In genomic region chr8:88009878-88010277, GRCm38 (mm10) we compare ENCODE assay signal across 11 mouse cellular contexts. TPM values are rescaled to one million over a fixed set of nuclear protein-coding genes. Genes with fewer than 3 reads are reported as not detected.
DNase-seq lines count a peak whose midpoint lies in the region; ATAC-seq and TF ChIP-seq lines count a peak whose summit lies in the region.
"Had no signal": no experiment of that assay in that cellular context is flagged by ENCODE, and none has a peak within 500 bp of the region (broad histone marks: within the 10 kb centered on the region; RNA-seq: fewer than 3 reads in every experiment).

No protein-coding gene starts in this region.

- H3K27ac ChIP-seq in forebrain, embryonic 10.5 days: peak overlapping the region; percentile 51; the same call in 1 of the 2 replicates
- H3K27ac ChIP-seq in forebrain, embryonic 13.5 days: no peak overlapping the region
- H3K27ac ChIP-seq in hindbrain, embryonic 10.5 days: peak overlapping the region; percentile 64
- no peak overlapping the region for H3K27ac ChIP-seq in hindbrain, embryonic 11.5 days (ENCODE audit: low read depth, low read length)
- H3K27ac ChIP-seq in lung, embryonic 16.5 days (ENCODE audit: low read length): peak overlapping the region; percentile 32; the same call in 1 of the 2 replicates
- H3K27ac ChIP-seq in lung, postnatal 0 days (ENCODE audit: low read length): no peak overlapping the region
- H3K27ac ChIP-seq in limb, embryonic 10.5 days: peak overlapping the region; percentile 76
- H3K27ac ChIP-seq: hindbrain, embryonic 15.5 days had no signal

- H3K27me3 ChIP-seq in forebrain, embryonic 10.5 days (ENCODE audit: poor library complexity, severe bottlenecking): peaks cover 9% of the 10 kb centered on the region; the same call in 1 of the 2 replicates
- no peaks in the 10 kb centered on the region for H3K27me3 ChIP-seq in forebrain, embryonic 13.5 days
- H3K27me3 ChIP-seq in hindbrain, embryonic 10.5 days (ENCODE audit: insufficient read depth, poor library complexity, severe bottlenecking): 0 out of 2 replicates have a peak, but pooled peaks cover 3% of the 10 kb centered on the region
- no peaks in the 10 kb centered on the region for H3K27me3 ChIP-seq in hindbrain, embryonic 11.5 days (ENCODE audit: control insufficient read depth, insufficient read depth, low read length)
- no peaks in the 10 kb centered on the region for H3K27me3 ChIP-seq in lung, embryonic 16.5 days (ENCODE audit: control insufficient read depth, insufficient read depth, low read depth, low read length)
- H3K27me3 ChIP-seq in lung, postnatal 0 days (replicated peaks; ENCODE audit: insufficient read depth, low read length): no peaks in the 10 kb centered on the region
- H3K27me3 ChIP-seq in limb, embryonic 10.5 days (ENCODE audit: low read depth, poor library complexity, severe bottlenecking): 0 out of 2 replicates have a peak, but pooled peaks cover 6% of the 10 kb centered on the region
- H3K27me3 ChIP-seq: hindbrain, embryonic 15.5 days had no signal

- WGBS in forebrain, embryonic 10.5 days: 63% methylated on average over 3 of the region's 3 CpGs
- WGBS in forebrain, embryonic 13.5 days: 76% methylated on average over 3 of the region's 3 CpGs
- WGBS in hindbrain, embryonic 10.5 days: 58% methylated on average over 3 of the region's 3 CpGs
- 66% methylated on average over 3 of the region's 3 CpGs for WGBS in hindbrain, embryonic 11.5 days
- 47% methylated on average over 3 of the region's 3 CpGs for WGBS in lung, embryonic 16.5 days
- WGBS in lung, postnatal 0 days: 45% methylated on average over 3 of the region's 3 CpGs
- WGBS in limb, embryonic 10.5 days: 62% methylated on average over 3 of the region's 3 CpGs

- peaks cover 19% of the 10 kb centered on the region for H3K4me1 ChIP-seq in forebrain, embryonic 10.5 days
- peaks cover 11% of the 10 kb centered on the region; the same call in 1 of the 2 replicates for H3K4me1 ChIP-seq in forebrain, embryonic 13.5 days
- H3K4me1 ChIP-seq in hindbrain, embryonic 10.5 days (replicated peaks): peaks cover 18% of the 10 kb centered on the region
- H3K4me1 ChIP-seq in hindbrain, embryonic 11.5 days (replicated peaks; ENCODE audit: control insufficient read depth, insufficient read depth, low read length): no peaks in the 10 kb centered on the region
- 0 out of 2 replicates have a peak, but pooled peaks cover 4% of the 10 kb centered on the region for H3K4me1 ChIP-seq in lung, embryonic 16.5 days (replicated peaks; ENCODE audit: control insufficient read depth, insufficient read depth, low read length)
- H3K4me1 ChIP-seq in lung, postnatal 0 days (ENCODE audit: insufficient read depth, low read depth, low read length): no peaks in the 10 kb centered on the region
- peaks cover 23% of the 10 kb centered on the region for H3K4me1 ChIP-seq in limb, embryonic 10.5 days

- H3K9ac ChIP-seq in forebrain, embryonic 13.5 days: no peak overlapping the region
- H3K9ac ChIP-seq in hindbrain, embryonic 11.5 days (ENCODE audit: low read depth, low read length): no peak overlapping the region
- H3K9ac ChIP-seq in lung, embryonic 16.5 days (ENCODE audit: low read length): no peak overlapping the region
- H3K9ac ChIP-seq in lung, postnatal 0 days (replicated peaks; ENCODE audit: low read depth): no peak overlapping the region
- H3K9ac ChIP-seq: hindbrain, embryonic 15.5 days had no signal

- H3K36me3 ChIP-seq in forebrain, embryonic 10.5 days (replicated peaks): no peaks in the 10 kb centered on the region
- no peaks in the 10 kb centered on the region for H3K36me3 ChIP-seq in forebrain, embryonic 13.5 days (ENCODE audit: poor library complexity, severe bottlenecking)
- H3K36me3 ChIP-seq in hindbrain, embryonic 10.5 days: no peaks in the 10 kb centered on the region
- no peaks in the 10 kb centered on the region for H3K36me3 ChIP-seq in hindbrain, embryonic 11.5 days (ENCODE audit: control insufficient read depth, insufficient read depth, low read length)
- H3K36me3 ChIP-seq in lung, embryonic 16.5 days (ENCODE audit: control insufficient read depth, insufficient read depth, low read length): no peaks in the 10 kb centered on the region
- H3K36me3 ChIP-seq in lung, postnatal 0 days (ENCODE audit: insufficient read depth, low read length): no peaks in the 10 kb centered on the region
- H3K36me3 ChIP-seq in limb, embryonic 10.5 days: no peaks in the 10 kb centered on the region
- H3K36me3 ChIP-seq: hindbrain, embryonic 15.5 days had no signal

- TF ChIP-seq CTCF in lung, postnatal 0 days (IDR thresholded peaks at IDR 0.05): no peak

- H3K9me3 ChIP-seq in forebrain, embryonic 10.5 days: no peaks in the 10 kb centered on the region
- H3K9me3 ChIP-seq in forebrain, embryonic 13.5 days (replicated peaks): no peaks in the 10 kb centered on the region
- H3K9me3 ChIP-seq in hindbrain, embryonic 10.5 days: no peaks in the 10 kb centered on the region
- H3K9me3 ChIP-seq in hindbrain, embryonic 11.5 days (ENCODE audit: control insufficient read depth, low read length): no peaks in the 10 kb centered on the region
- no peaks in the 10 kb centered on the region for H3K9me3 ChIP-seq in lung, embryonic 16.5 days (ENCODE audit: control insufficient read depth, low read length)
- no peaks in the 10 kb centered on the region for H3K9me3 ChIP-seq in lung, postnatal 0 days (ENCODE audit: low read length)
- H3K9me3 ChIP-seq in limb, embryonic 10.5 days (replicated peaks): no peaks in the 10 kb centered on the region
- H3K9me3 ChIP-seq: hindbrain, embryonic 15.5 days had no signal

- no peak for ATAC-seq in forebrain, embryonic 13.5 days
- ATAC-seq in hindbrain, embryonic 11.5 days (ENCODE audit: low FRiP score): no peak
- ATAC-seq in lung, embryonic 16.5 days (ENCODE audit: low read depth): no peak
- no peak for ATAC-seq in lung, postnatal 0 days

- H3K4me3 ChIP-seq in forebrain, embryonic 10.5 days: no peak overlapping the region
- H3K4me3 ChIP-seq in forebrain, embryonic 13.5 days: no peak overlapping the region
- no peak overlapping the region for H3K4me3 ChIP-seq in hindbrain, embryonic 10.5 days
- H3K4me3 ChIP-seq in hindbrain, embryonic 11.5 days (ENCODE audit: low read depth, low read length): no peak overlapping the region
- H3K4me3 ChIP-seq in lung, embryonic 16.5 days (ENCODE audit: low read length): no peak overlapping the region
- H3K4me3 ChIP-seq in lung, postnatal 0 days (ENCODE audit: low read depth, low read length): no peak overlapping the region
- H3K4me3 ChIP-seq in limb, embryonic 10.5 days: no peak overlapping the region
- H3K4me3 ChIP-seq: hindbrain, embryonic 15.5 days; myocyte had no signal

- no peak overlapping the region for H3K4me2 ChIP-seq in forebrain, embryonic 13.5 days
- H3K4me2 ChIP-seq in hindbrain, embryonic 11.5 days (replicated peaks; ENCODE audit: low read depth, low read length): no peak overlapping the region
- no peak overlapping the region for H3K4me2 ChIP-seq in lung, embryonic 16.5 days (ENCODE audit: low read depth, low read length)
- H3K4me2 ChIP-seq in lung, postnatal 0 days (replicated peaks; ENCODE audit: low read depth, low read length): no peak overlapping the region
- H3K4me2 ChIP-seq: hindbrain, embryonic 15.5 days had no signal

- no peak for TF ChIP-seq EP300 in lung, postnatal 0 days (IDR thresholded peaks at IDR 0.05)

- DNase-seq in forebrain, embryonic 10.5 days (ENCODE audit: extremely low spot score, low spot score): no peak
- DNase-seq in hindbrain, embryonic 10.5 days (ENCODE audit: low spot score): no peak
- no peak for DNase-seq in hindbrain, embryonic 11.5 days (ENCODE audit: low spot score)
- no peak for DNase-seq in lung, postnatal 0 days (ENCODE audit: low spot score)
- no peak for DNase-seq in limb, embryonic 10.5 days (ENCODE audit: low spot score)
- DNase-seq: B cell, adult 2 months; thymus, postnatal 36 days had no signal

RNA-seq across cellular contexts. Expression of gene Zfp423, which starts 50.5 kb away (rescaled TPM):
- 24.7 and 25.2 TPM in 2 replicates for polyA plus RNA-seq in forebrain, embryonic 10.5 days (2016; fragmentation: Nextera tagmentation; extraction: Ambion mirVana)
- polyA plus RNA-seq in forebrain, embryonic 13.5 days (2015; fragmentation: Nextera tagmentation; extraction: Ambion mirVana): 21.5 and 23.2 TPM in 2 replicates
- polyA plus RNA-seq in hindbrain, embryonic 10.5 days (2016; fragmentation: Nextera tagmentation; extraction: Ambion mirVana): 32.8 and 41.3 TPM in 2 replicates
- 43.3 and 49.5 TPM in 2 replicates for polyA plus RNA-seq in hindbrain, embryonic 11.5 days (2014; fragmentation: Nextera tagmentation; extraction: Ambion mirVana)
- 5.8 and 7.5 TPM in 2 replicates for polyA plus RNA-seq in lung, embryonic 16.5 days (2015; fragmentation: Nextera tagmentation; extraction: Ambion mirVana)
- 2.1 and 3.5 TPM in 2 replicates for polyA plus RNA-seq in lung, postnatal 0 days (2015; fragmentation: Nextera tagmentation; extraction: Ambion mirVana)
- 23.6 and 29.4 TPM in 2 replicates for polyA plus RNA-seq in limb, embryonic 10.5 days (2016; fragmentation: Nextera tagmentation; extraction: Ambion mirVana)

Comparison
In these comparisons a context has a peak if more than half of its experiments do, and no peak if none do; other contexts are left out.
1. H3K27ac ChIP-seq: peak in forebrain, embryonic 10.5 days (single experiment), hindbrain, embryonic 10.5 days (single experiment), lung, embryonic 16.5 days (single experiment) and limb, embryonic 10.5 days (single experiment); none in forebrain, embryonic 13.5 days (single experiment), hindbrain, embryonic 11.5 days (single experiment) and lung, postnatal 0 days (single experiment).